Mouse (Mus musculus) liver, embryonic 11.5 days (tissue): ENCODE data around the gene Tent2. TPM values are rescaled to one million over a fixed set of nuclear protein-coding genes. Genes with fewer than 3 reads are reported as not detected.

ENCODE experiments used
- ATAC-seq: fragments of 200-750 bp; cut with Nextera tagmentation; replicated peaks from 2 replicates; pipeline ENCODE4 v1.8.0; 2017; ENCODE audit warnings: moderate number of reproducible peaks, mild to moderate bottlenecking, moderate TSS enrichment, moderate library complexity; ENCODE audit not compliant: low FRiP score
- DNase-seq: peaks from one replicate; pipeline ENCODE4 v3.0.0-alpha.2; 2017; ENCODE audit warnings: low spot score
- H3K27ac ChIP-seq: fragments of 300-500 bp; sonication (generic); 2 replicates; pipeline ENCODE4 v1.5.1; 2014; ENCODE audit warnings: mild to moderate bottlenecking, low read depth, low read length, control low read depth
- H3K27me3 ChIP-seq: fragments of 300-500 bp; sonication (generic); replicated peaks from 2 replicates; pipeline ENCODE4 v1.6.1; 2014; ENCODE audit warnings: low read length, mixed read lengths; ENCODE audit not compliant: control insufficient read depth, insufficient read depth
- H3K36me3 ChIP-seq: fragments of 300-500 bp; sonication (generic); 2 replicates; pipeline ENCODE4 v1.6.1; 2014; ENCODE audit warnings: mild to moderate bottlenecking, low read length, moderate library complexity, mixed read lengths; ENCODE audit not compliant: control insufficient read depth, insufficient read depth
- H3K4me1 ChIP-seq: fragments of 300-500 bp; sonication (generic); replicated peaks from 2 replicates; pipeline ENCODE4 v1.6.1; 2014; ENCODE audit warnings: low read length, mixed read lengths; ENCODE audit not compliant: control insufficient read depth, insufficient read depth
- H3K4me2 ChIP-seq: fragments of 300-500 bp; sonication (generic); 2 replicates; pipeline ENCODE4 v1.6.1; 2014; ENCODE audit warnings: mild to moderate bottlenecking, control low read depth, moderate library complexity
- H3K4me3 ChIP-seq: fragments of 300-500 bp; sonication (generic); 2 replicates; pipeline ENCODE4 v1.5.1; 2014; ENCODE audit warnings: low read depth, low read length, control low read depth
- H3K9ac ChIP-seq: fragments of 300-500 bp; sonication (generic); 2 replicates; pipeline ENCODE4 v1.6.1; 2014; ENCODE audit warnings: low read depth, low read length, control low read depth
- H3K9me3 ChIP-seq: fragments of 300-500 bp; sonication (generic); 2 replicates; pipeline ENCODE4 v1.6.1; 2016; ENCODE audit warnings: low read length, inconsistent platforms, mixed read lengths; ENCODE audit not compliant: control insufficient read depth
- WGBS: fragments of 180-500 bp; shearing (Covaris S2); extraction: QIAGEN DNeasy Blood & Tissue Kit; methylation state at CpG from one replicate; pipeline ENCODE4 v1.1.7; 2014; 5-methylcytosine and 5-hydroxymethylcytosine counted together
- polyA plus RNA-seq: library from polyadenylated mRNA; unstranded; fragments of >200 nt; fragmentation: Nextera tagmentation; extraction: Ambion mirVana; gene quantifications from 2 replicates; pipeline ENCODE4 v1.2.1, GENCODE M21; 2014

The Tent2 gene
- polyA plus RNA-seq, 1 experiment from 2014 or later: 65.8 TPM

GRCm38 (mm10) chr13:93136251-93136650 lies 55.9 kb downstream of the Tent2 start:
- Histone ChIP-seq H3K4me1 (no peaks in the 10 kb centered on the region), H3K27me3 (no peaks in the 10 kb centered on the region), H3K36me3 (no peaks in the 10 kb centered on the region), H3K9ac (no peak overlapping the region), H3K4me2 (no peak overlapping the region), H3K27ac (no peak overlapping the region), H3K9me3 (no peaks in the 10 kb centered on the region), H3K4me3 (no peak overlapping the region)
- DNase-seq: no peak
- 81% methylated on average over 1 of the region's 1 CpGs for WGBS
- ATAC-seq: no peak

DNA sequence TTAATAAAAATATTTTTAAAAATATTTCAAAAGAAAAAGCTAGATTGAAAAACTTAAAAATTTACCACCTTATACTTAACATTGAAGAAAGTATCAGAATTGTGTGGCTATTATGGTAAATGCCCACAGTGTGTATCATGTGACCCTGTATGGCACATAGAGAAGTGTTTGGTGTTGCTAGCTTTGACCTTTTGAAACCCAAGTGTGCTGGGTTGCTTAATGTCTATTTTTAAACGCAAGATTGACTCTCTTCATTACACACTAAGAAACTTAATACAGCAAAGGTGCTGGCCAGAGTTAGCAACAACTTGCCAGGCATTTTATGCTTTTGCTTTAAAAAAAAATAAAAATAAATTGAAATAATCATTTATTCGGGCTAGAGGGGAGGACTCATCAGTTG lies 56.7 kb downstream of the Tent2 start:
- Histone ChIP-seq H3K9me3 (no peaks in the 10 kb centered on the region), H3K9ac (no peak overlapping the region), H3K4me3 (no peak overlapping the region), H3K27ac (no peak overlapping the region), H3K4me2 (no peak overlapping the region), H3K4me1 (no peaks in the 10 kb centered on the region), H3K36me3 (no peaks in the 10 kb centered on the region), H3K27me3 (no peaks in the 10 kb centered on the region)
- ATAC-seq: no peak
- WGBS: 78% methylated on average over 2 of the region's 2 CpGs
- no peak for DNase-seq

DNA sequence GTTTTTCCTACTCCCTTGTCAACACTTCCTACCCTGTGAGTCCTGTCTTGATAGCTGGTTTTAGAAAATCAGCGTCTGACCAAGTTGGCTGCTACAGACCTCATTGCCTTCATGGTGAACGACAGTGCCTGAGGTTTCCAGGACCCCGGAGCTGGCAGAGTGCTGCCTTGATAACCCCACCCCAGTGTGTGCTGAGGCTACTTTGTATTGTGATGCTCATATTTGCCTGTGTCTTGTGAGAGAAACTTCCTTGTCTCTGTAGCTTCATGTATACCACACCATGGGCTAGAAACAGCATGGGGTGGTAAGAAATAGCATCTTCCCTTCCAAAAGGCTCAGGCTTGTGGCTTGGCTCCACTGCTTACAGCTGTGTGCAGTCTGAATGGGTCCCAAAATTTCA lies 61.5 kb downstream of the Tent2 start:
- Histone ChIP-seq H3K4me3 (no peak overlapping the region), H3K4me1 (no peaks in the 10 kb centered on the region), H3K27ac (no peak overlapping the region), H3K4me2 (no peak overlapping the region), H3K9me3 (no peaks in the 10 kb centered on the region), H3K27me3 (no peaks in the 10 kb centered on the region), H3K9ac (no peak overlapping the region), H3K36me3 (no peaks in the 10 kb centered on the region)
- ATAC-seq (no peak), DNase-seq (no peak)
- 68% methylated on average over 3 of the region's 3 CpGs for WGBS

DNA sequence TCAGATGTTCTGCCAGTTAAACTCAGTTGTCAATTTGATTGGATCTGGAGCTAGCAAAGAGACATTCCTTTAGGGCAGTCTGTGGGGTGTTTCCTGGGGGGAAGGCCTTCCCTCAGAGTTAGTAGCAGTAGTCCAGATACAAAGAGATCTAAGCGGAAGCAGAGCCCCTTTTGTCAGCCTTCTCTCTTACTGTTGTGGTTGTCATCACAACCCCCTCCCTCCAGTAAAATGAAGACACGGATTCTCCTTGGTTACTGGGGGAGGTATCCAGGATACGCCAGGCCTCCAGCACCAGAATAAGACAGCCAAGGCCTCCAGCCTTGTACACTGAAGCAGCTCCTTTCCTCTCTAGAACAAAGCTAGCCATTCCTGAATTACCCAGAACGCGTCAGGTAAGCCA lies 63.2 kb downstream of the Tent2 start:
- DNase-seq (no peak), ATAC-seq (no peak)
- no peaks in the 10 kb centered on the region for H3K36me3 ChIP-seq
- no peak overlapping the region for H3K27ac ChIP-seq
- H3K27me3 ChIP-seq: no peaks in the 10 kb centered on the region
- H3K4me1 ChIP-seq: no peaks in the 10 kb centered on the region
- no peak overlapping the region for H3K4me3 ChIP-seq
- WGBS: 82% methylated on average over 5 of the region's 5 CpGs
- no peaks in the 10 kb centered on the region for H3K9me3 ChIP-seq
- H3K9ac ChIP-seq: no peak overlapping the region
- H3K4me2 ChIP-seq: no peak overlapping the region

- no peak overlapping the region for H3K4me2 ChIP-seq
- no peaks in the 10 kb centered on the region for H3K36me3 ChIP-seq
- no peaks in the 10 kb centered on the region for H3K4me1 ChIP-seq
- no peak overlapping the region for H3K4me3 ChIP-seq
- no peaks in the 10 kb centered on the region for H3K27me3 ChIP-seq
- 77% methylated on average over 8 of the region's 8 CpGs for WGBS
- H3K9me3 ChIP-seq: no peaks in the 10 kb centered on the region
- no peak overlapping the region for H3K27ac ChIP-seq
- no peak for DNase-seq
- ATAC-seq: no peak
- no peak overlapping the region for H3K9ac ChIP-seq
These were observed 63.9 kb downstream of the Tent2 start for GRCm38 (mm10) chr13:93128111-93128860.

DNA sequence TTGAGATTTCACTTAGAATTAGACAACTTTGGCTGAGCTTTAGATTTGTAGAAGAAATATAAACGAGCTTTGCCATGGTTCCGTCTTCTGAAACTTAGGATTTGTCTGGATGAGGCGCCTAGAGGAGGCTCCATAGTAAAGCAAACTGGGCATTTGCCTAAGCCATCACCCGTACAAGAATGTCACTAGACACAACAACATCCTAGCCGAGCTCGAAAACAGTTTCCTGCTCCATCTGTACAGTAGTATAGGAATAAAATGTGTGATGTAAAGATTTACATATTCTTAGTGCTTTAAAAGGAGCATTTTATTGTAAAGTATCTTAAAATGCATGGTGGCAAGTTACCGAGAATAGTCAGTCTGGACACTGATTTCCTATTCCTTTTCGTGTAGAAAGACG lies 69.9 kb downstream of the Tent2 start:
- no peaks in the 10 kb centered on the region for H3K27me3 ChIP-seq
- ATAC-seq: no peak
- H3K36me3 ChIP-seq: no peaks in the 10 kb centered on the region
- H3K4me3 ChIP-seq: no peak overlapping the region
- no peaks in the 10 kb centered on the region for H3K9me3 ChIP-seq
- DNase-seq: no peak
- H3K4me2 ChIP-seq: no peak overlapping the region
- H3K9ac ChIP-seq: no peak overlapping the region
- H3K27ac ChIP-seq: no peak overlapping the region
- 90% methylated on average over 9 of the region's 9 CpGs for WGBS
- no peaks in the 10 kb centered on the region for H3K4me1 ChIP-seq

GRCm38 (mm10) chr13:93117241-93117640 lies 74.9 kb downstream of the Tent2 start:
- Histone ChIP-seq H3K4me1 (no peaks in the 10 kb centered on the region), H3K9me3 (0 out of 2 replicates have a peak, but pooled peaks cover 2% of the 10 kb centered on the region), H3K4me2 (no peak overlapping the region), H3K27ac (no peak overlapping the region), H3K27me3 (no peaks in the 10 kb centered on the region), H3K4me3 (no peak overlapping the region), H3K9ac (no peak overlapping the region), H3K36me3 (no peaks in the 10 kb centered on the region)
- 78% methylated on average over 7 of the region's 7 CpGs for WGBS
- DNase-seq (no peak), ATAC-seq (no peak)

DNA sequence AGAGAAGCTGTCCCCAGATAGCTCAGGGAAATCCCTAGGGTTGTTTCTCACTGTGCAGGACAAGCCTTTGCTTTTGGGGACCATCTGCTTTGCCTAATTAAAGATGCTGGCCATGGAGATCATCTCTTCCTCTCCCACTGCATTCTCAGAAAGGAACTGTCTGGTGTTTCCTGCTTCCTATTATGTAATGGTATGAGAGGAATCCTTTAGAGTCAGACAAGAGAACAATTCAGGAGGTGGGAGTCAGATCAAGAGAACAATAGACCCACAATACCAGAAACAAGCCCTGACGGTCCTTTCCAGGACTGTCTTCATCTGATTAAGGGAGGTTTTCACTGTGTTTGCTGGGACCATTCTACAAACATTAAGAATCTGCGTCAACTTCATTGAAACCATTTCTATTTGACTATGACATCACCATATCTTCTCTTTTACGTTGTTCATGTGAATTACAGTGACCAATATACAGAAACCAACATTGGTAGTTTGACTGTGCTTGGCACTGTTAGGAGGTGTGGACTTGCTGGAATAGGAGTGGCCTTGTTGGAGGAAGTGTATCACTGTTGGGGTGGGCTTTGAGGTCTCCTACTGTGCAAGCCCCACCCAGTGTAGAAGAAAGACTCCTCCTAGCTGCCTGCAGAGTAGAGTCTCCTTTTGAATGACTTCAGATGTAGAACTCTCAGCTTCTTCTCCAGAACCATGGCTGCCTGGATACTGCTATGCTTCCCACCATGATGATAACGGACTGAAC lies 89.7 kb downstream of the Tent2 start:
- no peak overlapping the region for H3K9ac ChIP-seq
- WGBS: 72% methylated on average over 4 of the region's 4 CpGs
- H3K27ac ChIP-seq: no peak overlapping the region
- H3K27me3 ChIP-seq: no peaks in the 10 kb centered on the region
- H3K4me2 ChIP-seq: no peak overlapping the region
- no peak for DNase-seq
- H3K9me3 ChIP-seq: no peaks in the 10 kb centered on the region
- no peaks in the 10 kb centered on the region for H3K36me3 ChIP-seq
- no peaks in the 10 kb centered on the region for H3K4me1 ChIP-seq
- no peak for ATAC-seq
- no peak overlapping the region for H3K4me3 ChIP-seq

GRCm38 (mm10) chr13:93098596-93098995 lies 93.6 kb downstream of the Tent2 start:
- WGBS: 79% methylated on average over 3 of the region's 3 CpGs
- Histone ChIP-seq H3K27ac (no peak overlapping the region), H3K4me1 (no peaks in the 10 kb centered on the region), H3K4me2 (no peak overlapping the region), H3K9ac (no peak overlapping the region), H3K27me3 (no peaks in the 10 kb centered on the region), H3K36me3 (no peaks in the 10 kb centered on the region), H3K4me3 (no peak overlapping the region), H3K9me3 (no peaks in the 10 kb centered on the region)
- DNase-seq (no peak), ATAC-seq (no peak)
